Mouse (Mus musculus) MEL (cell line): ENCODE results near the gene Caprin1.

Experiments
- BHLHE40 ChIP-seq: IDR thresholded peaks from 2 replicates; pipeline ENCODE4 v1.6.1; 2012; ENCODE audit warnings: low read depth, mild to moderate bottlenecking, inconsistent platforms, low read length, improper control_type of control experiment, borderline replicate concordance
- CHD1 ChIP-seq: IDR thresholded peaks from 2 replicates; pipeline ENCODE4 v1.6.1; 2012; ENCODE audit warnings: low read depth, mild to moderate bottlenecking, inconsistent platforms, low read length, improper control_type of control experiment
- CHD2 ChIP-seq: IDR thresholded peaks from 2 replicates; pipeline ENCODE4 v1.6.1; 2011; ENCODE audit warnings: low read length, improper control_type of control experiment
- CTCF ChIP-seq, 3 experiments: IDR thresholded peaks in 2 of 3; conservative IDR thresholded peaks in 1 of 3; 2 replicates each; pipeline ENCODE4 v1.5.1; 2011 to 2012; ENCODE audit warnings: low read length in 3 of 3, low read depth in 2 of 3, mild to moderate bottlenecking in 2 of 3, improper control_type of control experiment in 1 of 3, inconsistent platforms in 1 of 3, mixed read lengths in 1 of 3, moderate library complexity in 1 of 3; ENCODE audit not compliant: control insufficient read depth in 1 of 3, insufficient read depth in 1 of 3, poor library complexity in 1 of 3, severe bottlenecking in 1 of 3
- E2F4 ChIP-seq: IDR thresholded peaks from 2 replicates; pipeline ENCODE4 v1.6.1; 2011; ENCODE audit warnings: low read depth, low read length, improper control_type of control experiment, borderline replicate concordance
- GABPA ChIP-seq: IDR thresholded peaks from 2 replicates; pipeline ENCODE4 v1.6.1; 2012; ENCODE audit warnings: low read depth, mild to moderate bottlenecking, inconsistent platforms, low read length, improper control_type of control experiment, moderate library complexity
- GATA1 ChIP-seq: IDR thresholded peaks from 2 replicates; pipeline ENCODE4 v1.6.1; 2011; ENCODE audit warnings: low read depth, low read length, improper control_type of control experiment
- MXI1 ChIP-seq: IDR thresholded peaks from 2 replicates; pipeline ENCODE4 v1.6.1; 2011; ENCODE audit warnings: mild to moderate bottlenecking, low read depth, low read length, improper control_type of control experiment
- NRF1 ChIP-seq: IDR thresholded peaks from 2 replicates; pipeline ENCODE4 v1.6.1; 2014; ENCODE audit warnings: low read depth, mild to moderate bottlenecking, inconsistent platforms, low read length, improper control_type of control experiment, moderate library complexity; ENCODE audit not compliant: poor library complexity, insufficient read depth, severe bottlenecking
- POLR2A ChIP-seq, 2 experiments: IDR thresholded peaks; 2 replicates each; pipeline ENCODE4 v1.6.1; 2011 to 2012; ENCODE audit warnings: low read length in 2 of 2, mild to moderate bottlenecking in 2 of 2, control low read depth in 1 of 2, improper control_type of control experiment in 1 of 2, low read depth in 1 of 2, moderate library complexity in 1 of 2; ENCODE audit not compliant: control insufficient read depth in 1 of 2, insufficient read depth in 1 of 2, poor library complexity in 1 of 2
- RAD21 ChIP-seq: IDR thresholded peaks from 2 replicates; pipeline ENCODE4 v1.6.1; 2011; ENCODE audit warnings: mild to moderate bottlenecking, low read depth, low read length, improper control_type of control experiment
- SMC3 ChIP-seq: IDR thresholded peaks from 2 replicates; pipeline ENCODE4 v1.6.1; 2011; ENCODE audit warnings: low read depth, low read length, improper control_type of control experiment
- UBTF ChIP-seq: IDR thresholded peaks from 2 replicates; pipeline ENCODE4 v1.6.1; 2012; ENCODE audit warnings: low read depth, mild to moderate bottlenecking, inconsistent platforms, low read length, improper control_type of control experiment, moderate library complexity, borderline replicate concordance; ENCODE audit not compliant: insufficient read depth
- USF2 ChIP-seq, 2 experiments: IDR thresholded peaks; 2 replicates each; pipeline ENCODE4 v1.6.1; 2011 to 2012; ENCODE audit warnings: improper control_type of control experiment in 2 of 2, low read length in 2 of 2, borderline replicate concordance in 1 of 2, inconsistent platforms in 1 of 2, low read depth in 1 of 2, mild to moderate bottlenecking in 1 of 2; ENCODE audit not compliant: insufficient read depth in 1 of 2

- no peak for TF ChIP-seq CTCF (IDR thresholded peaks at IDR 0.05 in 2 of 3, conservative IDR thresholded peaks at IDR 0.05 in 1 of 3; ENCODE audit: control insufficient read depth in 1 of 3, insufficient read depth in 1 of 3, low read depth in 2 of 3, low read length in 3 of 3, poor library complexity in 1 of 3, severe bottlenecking in 1 of 3)
- TF ChIP-seq POLR2A (IDR thresholded peaks at IDR 0.05; ENCODE audit: control insufficient read depth in 1 of 2, insufficient read depth in 1 of 2, low read depth in 1 of 2, low read length in 2 of 2, poor library complexity in 1 of 2) = no peak
- TF ChIP-seq MXI1 = no peak
- no peak for TF ChIP-seq UBTF
- no peak for TF ChIP-seq BHLHE40
- no peak for TF ChIP-seq GATA1
- no peak for TF ChIP-seq GABPA
- no peak for TF ChIP-seq SMC3
- no peak for TF ChIP-seq RAD21
- TF ChIP-seq CHD2 = no peak
- TF ChIP-seq USF2 (IDR thresholded peaks at IDR 0.05; ENCODE audit: borderline replicate concordance in 1 of 2, insufficient read depth in 1 of 2, low read depth in 1 of 2, low read length in 2 of 2) = no peak
- TF ChIP-seq CHD1 = no peak
- no peak for TF ChIP-seq E2F4
- TF ChIP-seq NRF1 = no peak
These were observed 45.7 kb downstream of the Caprin1 start for GRCm38 (mm10) chr2:103751771-103752170.
